Mouse (Mus musculus) lung, embryonic 15.5 days (tissue): Measurements from ENCODE around the gene Fam126a. TPM values are rescaled to one million over a fixed set of nuclear protein-coding genes. Genes with fewer than 3 reads are reported as not detected.

Experiments
- ATAC-seq: fragments of 200-750 bp; cut with Nextera tagmentation; 2 replicates; pipeline ENCODE4 v1.8.0; 2017; ENCODE audit warnings: moderate number of reproducible peaks, borderline replicate concordance; ENCODE audit not compliant: low FRiP score, low TSS enrichment; ENCODE audit errors: extremely low read depth
- H3K27ac ChIP-seq: fragments of 300-500 bp; sonication (generic); 2 replicates; pipeline ENCODE4 v1.5.1; 2015; ENCODE audit warnings: moderate library complexity, mild to moderate bottlenecking, inconsistent platforms
- H3K27me3 ChIP-seq: fragments of 300-500 bp; sonication (generic); 2 replicates; pipeline ENCODE4 v1.6.1; 2015; ENCODE audit warnings: inconsistent platforms
- H3K36me3 ChIP-seq: fragments of 300-500 bp; sonication (generic); 2 replicates; pipeline ENCODE4 v1.6.1; 2015; ENCODE audit warnings: inconsistent platforms
- H3K4me1 ChIP-seq: fragments of 300-500 bp; sonication (generic); 2 replicates; pipeline ENCODE4 v1.6.1; 2015; ENCODE audit warnings: inconsistent platforms
- H3K4me2 ChIP-seq: fragments of 300-500 bp; sonication (generic); 2 replicates; pipeline ENCODE4 v1.6.1; 2015; ENCODE audit warnings: inconsistent platforms, mild to moderate bottlenecking, moderate library complexity
- H3K4me3 ChIP-seq: fragments of 300-500 bp; sonication (generic); 2 replicates; pipeline ENCODE4 v1.5.1; 2015; ENCODE audit warnings: mild to moderate bottlenecking, inconsistent platforms
- H3K9ac ChIP-seq: fragments of 300-500 bp; sonication (generic); 2 replicates; pipeline ENCODE4 v1.6.1; 2015; ENCODE audit warnings: inconsistent platforms
- H3K9me3 ChIP-seq: fragments of 300-500 bp; sonication (generic); 2 replicates; pipeline ENCODE4 v1.6.1; 2016; ENCODE audit warnings: inconsistent platforms
- WGBS: fragments of 180-500 bp; shearing (Covaris S2); methylation state at CpG from one replicate; pipeline ENCODE4 v1.1.7; 2015; 5-methylcytosine and 5-hydroxymethylcytosine counted together
- polyA plus RNA-seq: library from polyadenylated mRNA; unstranded; fragments of >200 nt; fragmentation: Nextera tagmentation; extraction: Ambion mirVana; gene quantifications from 2 replicates; pipeline ENCODE4 v1.2.1, GENCODE M21; 2015

Gene Fam126a
- polyA plus RNA-seq, 1 experiment from 2014 or later, result 18.2 TPM

- H3K36me3 ChIP-seq, result no peaks in the 10 kb centered on the region
- H3K4me3 ChIP-seq, result no peak overlapping the region
- no peaks in the 10 kb centered on the region for H3K27me3 ChIP-seq
- no peak overlapping the region for H3K9ac ChIP-seq
- H3K4me1 ChIP-seq, result no peaks in the 10 kb centered on the region
- H3K4me2 ChIP-seq, result no peak overlapping the region
- 81% methylated on average over 7 of the region's 7 CpGs for WGBS
- ATAC-seq, result no peak
- H3K9me3 ChIP-seq, result no peaks in the 10 kb centered on the region; the same call in 1 of the 2 replicates
- no peak overlapping the region for H3K27ac ChIP-seq
Observed at GRCm38 (mm10) chr5:24018621-24019261, 11.7 kb downstream of the Fam126a start.

GRCm38 (mm10) chr5:24016912-24017311 is 13.6 kb downstream of the Fam126a start:
- no peak overlapping the region for H3K27ac ChIP-seq
- no peaks in the 10 kb centered on the region for H3K4me1 ChIP-seq
- 97% methylated on average over 1 of the region's 1 CpGs for WGBS
- no peaks in the 10 kb centered on the region; the same call in 1 of the 2 replicates for H3K9me3 ChIP-seq
- no peak overlapping the region for H3K4me2 ChIP-seq
- no peak overlapping the region for H3K9ac ChIP-seq
- H3K27me3 ChIP-seq, result no peaks in the 10 kb centered on the region
- no peak overlapping the region for H3K4me3 ChIP-seq
- no peaks in the 10 kb centered on the region for H3K36me3 ChIP-seq
- ATAC-seq, result no peak

GRCm38 (mm10) chr5:24013338-24014003 is 17.0 kb downstream of the Fam126a start:
- no peaks in the 10 kb centered on the region for H3K36me3 ChIP-seq
- no peak overlapping the region for H3K9ac ChIP-seq
- no peak overlapping the region for H3K4me3 ChIP-seq
- no peaks in the 10 kb centered on the region; the same call in 1 of the 2 replicates for H3K9me3 ChIP-seq
- H3K4me2 ChIP-seq, result no peak overlapping the region
- ATAC-seq, result no peak
- no peaks in the 10 kb centered on the region for H3K27me3 ChIP-seq
- 71% methylated on average over 5 of the region's 5 CpGs for WGBS
- no peaks in the 10 kb centered on the region for H3K4me1 ChIP-seq
- H3K27ac ChIP-seq, result no peak overlapping the region

GRCm38 (mm10) chr5:23999083-23999671 is 31.3 kb downstream of the Fam126a start:
- Histone ChIP-seq H3K4me3 (no peak overlapping the region), H3K4me1 (no peaks in the 10 kb centered on the region), H3K4me2 (no peak overlapping the region), H3K27ac (no peak overlapping the region), H3K9me3 (no peaks in the 10 kb centered on the region), H3K9ac (no peak overlapping the region), H3K27me3 (no peaks in the 10 kb centered on the region), H3K36me3 (peaks cover 4% of the 10 kb centered on the region; the same call in 1 of the 2 replicates)
- 59% methylated on average over 1 of the region's 1 CpGs for WGBS
- no peak for ATAC-seq

GRCm38 (mm10) chr5:23995951-23996350 is 34.5 kb downstream of the Fam126a start:
- no peak overlapping the region for H3K4me2 ChIP-seq
- no peaks in the 10 kb centered on the region for H3K27me3 ChIP-seq
- peaks cover 4% of the 10 kb centered on the region; the same call in 1 of the 2 replicates for H3K36me3 ChIP-seq
- H3K9ac ChIP-seq, result no peak overlapping the region
- WGBS, result 75% methylated on average over 5 of the region's 5 CpGs
- H3K9me3 ChIP-seq, result no peaks in the 10 kb centered on the region
- no peak overlapping the region for H3K4me3 ChIP-seq
- no peaks in the 10 kb centered on the region; the same call in 1 of the 2 replicates for H3K4me1 ChIP-seq
- ATAC-seq, result no peak
- no peak overlapping the region for H3K27ac ChIP-seq

- Histone ChIP-seq H3K27me3 (no peaks in the 10 kb centered on the region), H3K9ac (no peak overlapping the region), H3K4me2 (no peak overlapping the region), H3K4me3 (no peak overlapping the region), H3K9me3 (no peaks in the 10 kb centered on the region), H3K4me1 (no peaks in the 10 kb centered on the region; the same call in 1 of the 2 replicates), H3K27ac (no peak overlapping the region), H3K36me3 (peaks cover 4% of the 10 kb centered on the region; the same call in 1 of the 2 replicates)
- ATAC-seq, result no peak
- 92% methylated on average over 3 of the region's 3 CpGs for WGBS
Observed at GRCm38 (mm10) chr5:23994929-23995328, 35.6 kb downstream of the Fam126a start.

- Histone ChIP-seq H3K4me3 (no peak overlapping the region), H3K27ac (no peak overlapping the region), H3K36me3 (peaks cover 4% of the 10 kb centered on the region; the same call in 1 of the 2 replicates), H3K27me3 (no peaks in the 10 kb centered on the region), H3K9ac (no peak overlapping the region), H3K9me3 (no peaks in the 10 kb centered on the region), H3K4me1 (no peaks in the 10 kb centered on the region; the same call in 1 of the 2 replicates), H3K4me2 (no peak overlapping the region)
- WGBS, result 86% methylated on average over 2 of the region's 2 CpGs
- ATAC-seq, result no peak
Observed at GRCm38 (mm10) chr5:23994231-23994630, 36.3 kb downstream of the Fam126a start.

- 16% methylated on average over 2 of the region's 2 CpGs for WGBS
- H3K27me3 ChIP-seq, result no peaks in the 10 kb centered on the region
- no peaks in the 10 kb centered on the region; the same call in 1 of the 2 replicates for H3K4me1 ChIP-seq
- H3K4me2 ChIP-seq, result no peak overlapping the region
- H3K9ac ChIP-seq, result no peak overlapping the region
- H3K4me3 ChIP-seq, result no peak overlapping the region
- no peak for ATAC-seq
- peak overlapping the region; percentile 49; the same call in 1 of the 2 replicates for H3K27ac ChIP-seq
- no peaks in the 10 kb centered on the region for H3K36me3 ChIP-seq
- no peaks in the 10 kb centered on the region for H3K9me3 ChIP-seq
Observed at GRCm38 (mm10) chr5:23993553-23993894, 37.0 kb downstream of the Fam126a start.

- no peak overlapping the region for H3K9ac ChIP-seq
Observed at GRCm38 (mm10) chr5:23992876-23993552, 37.5 kb downstream of the Fam126a start.

GRCm38 (mm10) chr5:23990001-23990400 is 40.5 kb downstream of the Fam126a start:
- no peak overlapping the region for H3K9ac ChIP-seq
- H3K4me2 ChIP-seq, result no peak overlapping the region
- ATAC-seq, result no peak
- 0 out of 2 replicates have a peak, but pooled peaks cover 4% of the 10 kb centered on the region for H3K36me3 ChIP-seq
- H3K27ac ChIP-seq, result no peak overlapping the region
- 86% methylated on average over 3 of the region's 3 CpGs for WGBS
- no peaks in the 10 kb centered on the region for H3K27me3 ChIP-seq
- H3K4me1 ChIP-seq, result no peaks in the 10 kb centered on the region; the same call in 1 of the 2 replicates
- H3K9me3 ChIP-seq, result no peaks in the 10 kb centered on the region
- H3K4me3 ChIP-seq, result no peak overlapping the region

More at GRCm38 (mm10) chr5:23992876-23993552, 37.5 kb downstream of the Fam126a start:
- Histone ChIP-seq H3K4me2 (no peak overlapping the region), H3K4me3 (no peak overlapping the region), H3K4me1 (no peaks in the 10 kb centered on the region; the same call in 1 of the 2 replicates), H3K9me3 (no peaks in the 10 kb centered on the region), H3K27me3 (no peaks in the 10 kb centered on the region), H3K27ac (peak overlapping the region; percentile 30; the same call in 1 of the 2 replicates), H3K36me3 (no peaks in the 10 kb centered on the region)
- 0 out of 2 replicates have a peak, but pooled peaks have one; percentile 35 for ATAC-seq
- WGBS, result 49% methylated on average over 5 of the region's 5 CpGs

- ATAC-seq, result no peak
- H3K4me1 ChIP-seq, result no peaks in the 10 kb centered on the region
- no peak overlapping the region for H3K9ac ChIP-seq
- H3K36me3 ChIP-seq, result 0 out of 2 replicates have a peak, but pooled peaks cover 7% of the 10 kb centered on the region
- no peak overlapping the region for H3K4me2 ChIP-seq
- no peaks in the 10 kb centered on the region for H3K9me3 ChIP-seq
- no peaks in the 10 kb centered on the region for H3K27me3 ChIP-seq
- WGBS, result 62% methylated on average over 10 of the region's 10 CpGs
- H3K4me3 ChIP-seq, result no peak overlapping the region
- H3K27ac ChIP-seq, result no peak overlapping the region
Observed at GRCm38 (mm10) chr5:23987792-23988191, 42.7 kb downstream of the Fam126a start.
